Mouse (Mus musculus): ENCODE data around the gene Clec3b. TPM values are rescaled to one million over a fixed set of nuclear protein-coding genes. Genes with fewer than 3 reads are reported as not detected.

The Clec3b gene
- total and polyA plus RNA-seq, 3 experiments, result 27.6 to 47.5 (median 34.0) TPM

DNA sequence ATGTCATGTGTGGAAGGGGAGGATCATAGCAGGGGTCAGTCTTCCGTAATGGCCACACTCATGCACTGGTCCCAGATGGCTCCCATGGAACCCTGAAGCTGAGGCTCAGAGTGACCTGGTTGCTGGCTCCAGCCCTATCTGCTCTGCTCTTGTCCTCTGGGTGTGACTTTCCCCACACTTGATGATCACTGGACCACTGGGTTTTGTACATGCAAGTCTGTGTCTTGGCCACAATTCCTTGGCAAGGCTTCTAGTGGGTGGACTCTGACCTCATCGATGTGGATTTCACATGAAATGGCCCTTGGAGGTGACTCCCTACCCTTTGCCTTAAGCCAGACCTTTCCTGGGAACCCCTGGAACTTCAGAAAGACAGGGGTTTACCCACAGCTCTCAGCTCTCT, 2.4 kb downstream of the Clec3b start:
- no peak for DNase-seq

GRCm38 (mm10) chr9:123156910-123157361, 6.2 kb downstream of the Clec3b start:
- DNase-seq, result peak; percentile 65

GRCm38 (mm10) chr9:123157699-123158098, 7.0 kb downstream of the Clec3b start:
- no peak for DNase-seq

DNA sequence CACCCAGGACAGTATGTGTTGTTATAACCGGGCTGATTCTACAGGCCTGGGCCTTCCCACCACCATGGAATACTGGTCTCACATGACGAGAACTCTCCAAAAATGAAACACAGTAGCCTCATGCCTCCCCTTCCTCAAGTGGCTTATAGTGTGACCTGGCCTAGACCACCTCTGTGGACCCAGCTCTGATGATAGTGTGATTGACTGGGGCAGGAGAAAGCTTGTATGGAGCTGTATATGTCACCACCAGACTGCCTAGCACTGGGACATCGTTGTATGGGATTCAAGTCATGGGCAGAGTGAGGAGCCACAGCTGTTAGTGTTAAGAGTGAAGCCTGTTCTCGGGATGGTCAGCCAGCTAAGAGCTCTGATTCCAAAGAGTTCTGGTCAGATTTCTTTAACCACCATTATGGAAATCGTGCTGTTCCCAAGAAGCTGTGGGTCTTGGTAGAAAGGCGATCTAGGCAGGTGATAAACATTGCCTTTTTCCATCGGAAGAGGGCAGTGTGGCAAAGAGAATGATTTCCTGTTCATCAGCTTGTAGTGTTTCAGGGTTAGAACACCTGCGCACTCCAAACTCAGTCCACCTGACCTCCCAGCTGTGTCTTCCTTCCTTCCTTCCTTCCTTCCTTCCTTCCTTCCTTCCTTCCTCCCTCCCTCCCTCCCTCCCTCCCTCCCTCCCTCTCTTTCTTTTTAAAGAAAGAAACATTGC, 7.5 kb downstream of the Clec3b start:
- no peak for DNase-seq

GRCm38 (mm10) chr9:123159330-123159729, 8.6 kb downstream of the Clec3b start:
- peak; percentile 67 for DNase-seq

- no peak for DNase-seq
Observed at GRCm38 (mm10) chr9:123161792-123162191, 11.0 kb downstream of the Clec3b start.

- DNase-seq, result no peak
Observed at GRCm38 (mm10) chr9:123162985-123163694, 12.4 kb downstream of the Clec3b start.

DNA sequence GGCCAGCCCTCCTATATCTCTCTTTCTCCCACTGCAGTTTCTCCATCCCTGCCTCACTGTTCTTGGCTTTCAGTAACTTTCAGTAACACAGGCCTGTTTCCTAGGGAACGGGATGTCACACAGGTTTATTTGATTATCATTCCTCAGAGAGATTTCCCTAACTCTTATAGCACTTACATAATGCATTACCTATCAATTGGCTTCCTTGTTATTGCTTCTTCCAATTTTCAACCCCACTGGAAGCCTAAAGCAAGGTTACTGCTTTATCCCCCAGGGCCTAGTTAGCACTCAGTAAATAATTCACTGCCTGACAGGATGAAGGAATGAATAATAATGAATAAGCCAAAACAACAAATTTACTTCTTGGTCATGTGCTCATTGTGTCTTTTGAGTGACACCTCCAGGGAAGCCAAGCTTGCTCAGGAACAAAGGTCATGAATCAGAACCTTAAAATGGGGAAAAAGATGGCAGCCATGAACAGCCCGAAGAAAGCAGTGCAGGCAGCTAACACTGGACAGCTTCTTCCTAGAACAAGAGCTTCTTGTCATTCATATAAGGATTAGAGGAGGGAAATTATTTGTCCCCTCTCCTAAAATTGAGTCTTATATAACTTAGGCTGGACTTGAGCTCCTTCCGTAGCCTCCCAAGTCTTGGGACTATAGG, 15.2 kb downstream of the Clec3b start:
- no peak for DNase-seq

DNA sequence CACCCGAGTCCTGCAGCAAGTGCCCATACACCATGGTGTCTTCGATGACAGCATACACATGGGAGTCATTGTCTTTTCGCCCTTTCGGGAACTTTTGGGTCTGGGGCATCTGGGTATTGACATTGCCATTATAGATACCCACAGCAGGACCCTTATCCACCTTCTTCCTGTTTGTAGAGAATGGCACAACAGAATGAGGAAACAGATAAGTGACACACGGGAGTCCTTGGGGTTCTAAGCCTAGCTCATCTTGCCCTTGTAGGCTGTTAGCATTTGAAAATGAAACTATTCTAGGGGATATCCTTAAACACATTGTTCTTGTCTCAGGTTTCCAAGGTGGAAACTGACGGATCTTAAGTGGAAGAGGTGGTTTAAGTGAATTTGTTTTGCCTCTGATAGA, 23.0 kb downstream of the Clec3b start:
- no peak for DNase-seq

- DNase-seq, result no peak
Observed at GRCm38 (mm10) chr9:123174356-123174755, 23.6 kb downstream of the Clec3b start.

DNA sequence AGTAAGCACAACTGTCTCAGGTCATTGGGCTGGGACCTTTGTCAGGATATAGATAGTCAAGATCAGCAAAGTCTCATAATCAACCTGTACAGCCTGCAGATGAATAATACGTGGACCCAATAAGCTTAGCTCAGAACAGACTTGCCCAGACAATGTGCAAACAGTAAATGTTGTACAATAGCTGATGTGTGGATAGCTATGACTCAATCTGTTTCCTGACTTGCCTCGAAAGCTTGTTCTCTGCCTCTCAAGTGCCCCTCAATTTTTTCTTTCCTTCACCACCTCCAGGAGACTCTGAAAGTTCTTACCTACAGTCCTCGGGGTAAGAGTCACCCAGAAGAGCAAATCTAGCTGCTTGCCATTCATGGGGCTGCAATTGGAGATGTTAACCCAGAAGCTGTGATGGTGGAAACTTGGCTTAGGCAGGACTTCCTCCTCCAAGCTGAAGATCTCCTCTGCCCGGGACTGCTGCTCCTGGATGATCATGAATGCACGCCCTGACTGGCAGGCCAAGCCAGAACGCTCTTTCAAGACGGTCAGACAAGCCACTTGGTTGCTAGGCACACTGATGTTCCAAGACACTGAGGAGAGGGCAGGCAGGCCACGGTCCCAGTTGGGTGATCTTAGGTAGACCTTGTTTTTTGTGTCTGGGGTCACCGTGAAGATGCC, 26.8 kb downstream of the Clec3b start:
- no peak for DNase-seq

GRCm38 (mm10) chr9:123180003-123180402, 29.3 kb downstream of the Clec3b start:
- peak; percentile 34 for DNase-seq

- no peak for DNase-seq
Observed at GRCm38 (mm10) chr9:123183226-123183625, 32.5 kb downstream of the Clec3b start.

GRCm38 (mm10) chr9:123185546-123185945, 34.8 kb downstream of the Clec3b start:
- DNase-seq, result no peak

DNA sequence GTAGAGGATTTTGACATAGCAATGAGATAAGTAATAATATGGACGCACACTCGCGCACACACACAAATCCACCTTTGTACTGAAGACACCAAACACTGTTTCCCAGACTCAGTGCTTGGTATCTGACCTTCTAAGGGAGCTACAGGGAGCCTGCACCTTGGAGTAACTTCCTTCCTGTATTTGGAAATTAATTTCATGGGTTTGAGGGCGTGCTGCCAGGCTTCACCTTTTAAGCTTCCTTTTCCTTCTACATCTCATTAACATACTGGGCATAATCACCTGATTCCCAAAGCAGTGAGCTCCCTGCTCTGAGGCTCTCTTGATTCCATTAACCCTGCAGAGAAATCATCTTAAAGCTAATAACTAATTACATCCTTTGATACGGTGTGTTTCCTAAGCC, 35.4 kb downstream of the Clec3b start:
- DNase-seq, result no peak

DNA sequence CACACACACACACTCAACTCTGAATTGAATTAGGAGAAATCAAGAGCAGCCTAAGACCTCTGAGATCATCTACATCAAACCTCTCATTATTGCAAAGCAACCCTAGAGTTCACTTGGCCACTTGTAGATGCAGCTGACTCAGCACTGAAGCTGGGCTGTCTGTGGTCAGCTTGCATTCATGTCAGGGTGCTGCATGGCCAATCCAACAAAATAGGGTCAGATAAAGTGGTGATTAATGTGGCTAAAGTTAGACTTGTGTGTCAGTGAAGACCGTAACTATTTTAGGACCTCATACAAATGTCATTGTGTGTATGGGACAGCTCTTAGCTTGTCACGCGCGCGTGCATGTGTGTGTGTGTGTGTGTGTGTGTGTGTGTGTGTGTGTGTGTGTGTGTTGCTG, 36.8 kb downstream of the Clec3b start:
- no peak for DNase-seq

GRCm38 (mm10) chr9:123188271-123188670, 37.5 kb downstream of the Clec3b start:
- no peak for DNase-seq

DNA sequence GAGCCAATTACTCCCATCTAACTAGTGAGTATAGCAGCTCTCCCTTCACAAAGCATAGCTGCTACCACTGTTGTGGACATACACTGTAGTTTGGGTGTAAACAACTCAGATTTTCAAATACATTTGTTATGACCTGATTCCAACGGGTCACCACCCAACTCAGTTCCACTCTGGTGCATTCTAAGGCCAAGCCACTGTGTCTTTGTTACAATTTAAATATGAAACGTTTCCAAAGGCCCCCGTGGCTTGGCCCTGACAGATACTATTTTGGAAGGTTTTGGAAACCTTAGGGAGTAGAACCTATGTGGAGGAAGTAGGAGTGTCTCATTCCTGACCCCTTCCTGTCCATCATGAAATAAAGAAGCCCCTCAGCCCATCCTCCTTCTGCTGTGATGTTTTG, 49.4 kb downstream of the Clec3b start:
- no peak for DNase-seq

- no peak for DNase-seq
Observed at GRCm38 (mm10) chr9:123206526-123206925, 55.8 kb downstream of the Clec3b start.

GRCm38 (mm10) chr9:123206948-123207347, 56.2 kb downstream of the Clec3b start:
- DNase-seq, result no peak
